Mouse (Mus musculus): ENCODE results near the gene Gh. TPM values are rescaled to one million over a fixed set of nuclear protein-coding genes. Genes with fewer than 3 reads are reported as not detected.

The Gh gene
- not detected in 2 replicates for polyA plus RNA-seq (2012; rRNA removed)

DNA sequence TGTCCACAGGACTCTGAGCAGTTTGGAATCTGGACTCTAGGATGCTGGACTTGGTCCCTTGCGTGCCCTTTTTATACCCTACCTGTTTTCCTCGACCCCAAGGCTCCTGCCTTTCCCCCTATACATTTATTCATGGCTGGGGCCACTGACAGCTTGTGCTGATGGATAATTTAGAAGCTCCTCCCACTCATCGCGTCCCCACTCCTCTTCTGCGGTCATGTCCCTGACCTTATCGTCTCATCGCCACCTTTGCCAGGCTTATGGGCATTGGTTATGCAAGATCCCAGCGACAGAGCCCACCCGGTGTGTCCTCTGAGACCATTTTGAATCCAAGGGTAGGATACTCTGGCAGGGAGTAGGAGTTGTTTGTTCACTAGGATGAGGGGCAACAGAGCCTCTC is at the start of gene Gh:
Gene Gh, minus strand, starts transcription at position 101 of the 400 bp plus-strand sequence.

DNA sequence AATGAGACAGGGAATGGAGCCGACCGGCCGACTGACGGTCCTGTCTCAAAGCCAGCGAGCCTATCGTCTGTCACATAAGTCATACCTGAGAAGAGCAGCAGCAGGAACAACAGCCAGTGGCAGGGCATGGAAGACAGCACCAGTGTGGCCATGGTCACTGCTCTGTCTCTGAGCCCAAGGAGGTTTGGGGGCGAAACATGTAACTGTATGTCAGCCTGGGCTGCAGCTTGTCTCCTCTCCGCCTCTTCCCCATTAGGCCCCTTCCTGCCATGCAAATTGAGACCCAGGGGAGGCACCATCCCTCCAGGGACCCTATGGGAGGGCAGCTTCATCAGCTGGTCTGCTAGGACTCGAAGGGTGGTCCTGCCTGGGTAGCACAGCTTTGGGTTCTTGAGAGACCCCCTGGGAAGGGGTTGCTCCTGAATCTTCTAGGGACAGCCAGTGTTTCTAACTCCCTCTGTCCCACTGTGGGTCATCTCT is 12.7 kb upstream of the Gh start, which contains the start of gene Cd79b:
Gene Cd79b, minus strand, starts transcription at position 430 of the 480 bp plus-strand sequence.

DNA sequence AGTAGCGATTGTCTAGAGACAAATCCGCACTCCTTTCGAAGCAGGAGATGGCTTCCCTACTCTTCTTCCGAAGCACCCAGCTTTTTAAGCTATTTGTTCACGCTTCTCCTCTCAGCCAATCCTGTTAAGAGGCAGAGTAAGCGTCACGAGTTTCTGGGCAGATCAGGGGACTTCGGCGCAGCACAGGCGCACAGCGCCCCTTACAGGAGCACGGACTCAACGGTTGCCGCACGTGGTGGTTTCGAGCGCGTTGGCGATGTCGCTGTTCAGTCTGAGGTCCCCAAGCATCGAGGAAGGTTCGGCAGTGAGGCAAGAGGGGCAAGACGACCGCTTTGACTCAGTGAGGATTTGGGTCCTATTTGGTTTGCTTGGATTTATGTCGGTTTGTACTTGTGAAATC is 25.2 kb downstream of the Gh start, which contains the start of gene Tcam1:
Gene Tcam1, plus strand, starts transcription at position 219 of the 400 bp plus-strand sequence.

DNA sequence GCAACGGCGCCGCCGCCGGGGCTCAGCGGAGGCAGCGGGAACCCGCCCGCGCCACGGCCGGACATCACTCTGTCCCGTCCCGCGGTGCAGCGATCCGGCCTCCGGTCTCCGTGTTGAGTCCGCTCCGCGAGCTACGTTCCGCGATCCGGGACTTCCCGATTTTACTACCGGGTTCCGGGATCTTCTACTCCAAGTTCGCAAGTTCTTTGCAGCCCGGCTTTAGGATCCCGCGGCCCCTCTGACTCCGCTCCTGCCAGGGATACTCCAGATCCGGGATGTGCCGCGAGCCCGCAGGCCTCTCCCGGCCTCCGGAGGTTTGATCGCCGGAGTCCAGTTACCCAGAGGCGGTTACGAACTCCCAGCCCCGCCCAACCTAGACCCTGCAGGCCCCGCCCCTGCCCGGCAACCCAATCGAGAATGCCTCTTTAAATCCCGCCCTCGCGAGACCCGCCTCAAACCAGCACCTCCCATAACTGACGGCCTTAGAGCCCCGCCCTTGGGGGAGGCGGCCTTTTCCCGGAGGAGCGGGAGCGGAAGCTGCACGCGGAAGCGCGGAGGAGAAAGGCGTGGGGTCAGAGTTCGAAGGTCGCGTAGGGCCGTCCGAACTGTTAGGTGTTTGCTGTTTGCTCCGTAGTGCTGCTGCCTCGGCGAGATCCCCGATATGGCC is 28.9 kb downstream of the Gh start, which contains the start of gene Smarcd2:
Gene Smarcd2, minus strand, starts transcription at position 329 of the 667 bp plus-strand sequence.

DNA sequence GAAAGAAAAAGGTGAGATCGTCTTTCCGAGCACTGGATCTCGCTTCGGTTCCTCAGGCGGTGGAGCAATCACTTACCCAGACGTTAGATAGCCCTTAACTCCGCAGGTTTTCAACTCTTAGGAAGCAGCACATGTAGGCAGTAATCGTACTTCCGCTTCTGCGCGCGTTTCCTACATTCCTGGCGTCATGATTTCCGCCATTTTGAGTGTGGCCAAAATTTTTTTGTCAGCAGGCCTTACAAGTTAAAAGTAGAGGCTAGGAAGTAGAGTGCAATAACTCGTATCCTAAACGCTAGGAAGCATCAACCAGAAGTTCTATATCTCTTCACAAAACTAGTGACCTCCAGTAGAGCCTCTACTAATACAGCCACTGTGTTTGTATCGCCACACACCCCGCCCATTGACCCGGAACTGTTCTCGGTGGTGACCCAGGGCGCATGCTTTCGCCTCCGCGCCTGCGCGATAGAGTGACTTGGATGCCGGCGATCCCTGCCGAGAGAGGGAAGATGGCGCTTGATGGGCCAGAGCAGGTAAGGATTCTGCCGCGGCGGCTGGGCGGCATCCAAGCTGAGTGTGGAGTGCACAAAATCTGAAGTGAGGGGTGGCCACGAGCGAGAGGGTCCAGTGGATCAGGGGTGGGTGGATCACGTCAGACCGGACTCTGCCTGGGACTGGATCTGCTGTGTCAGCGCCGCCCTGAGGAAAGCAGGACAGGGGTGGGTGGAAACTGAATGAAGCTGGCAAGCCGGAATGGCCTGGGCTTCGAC is 45.8 kb downstream of the Gh start, which contains the start of the genes Ftsj3 and Psmc5:
Gene Ftsj3, minus strand, starts transcription at position 395 of the 767 bp plus-strand sequence.
Gene Psmc5, plus strand, starts transcription at position 470 of the 767 bp plus-strand sequence.

Other genes starting within 250 kb of the Gh start
- gene Taco1, start 235.8 kb downstream of the Gh start, polyA plus RNA-seq (2012; rRNA removed): 18.2 and 20.9 TPM in 2 replicates
- gene Map3k3, start 217.3 kb downstream of the Gh start, polyA plus RNA-seq (2012; rRNA removed): 27.8 and 36.5 TPM in 2 replicates
- gene Gm10840, start 141.0 kb downstream of the Gh start, polyA plus RNA-seq (2012; rRNA removed): not detected in 2 replicates
- 76.6 and 184 TPM in 2 replicates for gene Limd2, start 141.0 kb downstream of the Gh start, polyA plus RNA-seq (2012; rRNA removed)
- 27.4 and 46.8 TPM in 2 replicates for gene Strada, start 99.7 kb downstream of the Gh start, polyA plus RNA-seq (2012; rRNA removed)
- 56.0 and 102 TPM in 2 replicates for gene Ccdc47, start 85.5 kb downstream of the Gh start, polyA plus RNA-seq (2012; rRNA removed)
- gene Ddx42, start 84.9 kb downstream of the Gh start, polyA plus RNA-seq (2012; rRNA removed): 73.2 and 103 TPM in 2 replicates
- 59.5 and 97.0 TPM in 2 replicates for gene Ftsj3, start 45.8 kb downstream of the Gh start, polyA plus RNA-seq (2012; rRNA removed)
- gene Psmc5, start 45.7 kb downstream of the Gh start, polyA plus RNA-seq (2012; rRNA removed): 256 and 300 TPM in 2 replicates
- 39.8 and 72.6 TPM in 2 replicates for gene Smarcd2, start 28.9 kb downstream of the Gh start, polyA plus RNA-seq (2012; rRNA removed)
- 0.20 and 0.35 TPM in 2 replicates for gene Tcam1, start 25.2 kb downstream of the Gh start, polyA plus RNA-seq (2012; rRNA removed)
- 0.50 and 1.2 TPM in 2 replicates for gene Cd79b, start 12.9 kb upstream of the Gh start, polyA plus RNA-seq (2012; rRNA removed)
- gene Scn4a, start 51.4 kb upstream of the Gh start, polyA plus RNA-seq (2012; rRNA removed): 0.06 and 0.43 TPM in 2 replicates
- gene Prr29, start 63.6 kb upstream of the Gh start, polyA plus RNA-seq (2012; rRNA removed): 0.05 and 0.07 TPM in 2 replicates
- gene Icam2, start 86.2 kb upstream of the Gh start, polyA plus RNA-seq (2012; rRNA removed): 7.4 and 14.0 TPM in 2 replicates
- 7.8 and 8.8 TPM in 2 replicates for gene Ern1, start 186.0 kb upstream of the Gh start, polyA plus RNA-seq (2012; rRNA removed)

Measured in central nervous system, embryonic 11.5 days (tissue).